Mouse (Mus musculus) lung, postnatal 0 days (tissue): ENCODE results near the gene Spast.
"Not testable (repeated sequence)": the region's sequence is repeated elsewhere in the genome, so short reads cannot be mapped to it uniquely, and the experiment has no call there.

Source experiments
- CTCF ChIP-seq: IDR thresholded peaks from 2 replicates; pipeline ENCODE4 v1.5.1; 2016; ENCODE audit warnings: antibody characterized with exemption, mild to moderate bottlenecking
- EP300 ChIP-seq: IDR thresholded peaks from 2 replicates; pipeline ENCODE4 v1.6.1; 2016; ENCODE audit warnings: antibody characterized with exemption, mild to moderate bottlenecking, control low read depth

GRCm38 (mm10) chr17:74296991-74297390 lies 41.8 kb upstream of the Spast start:
- not testable (repeated sequence) for TF ChIP-seq CTCF, EP300
